Mouse (Mus musculus) embryonic facial prominence, embryonic 13.5 days (tissue): ENCODE measurements around the gene Exoc3l4. TPM values are rescaled to one million over a fixed set of nuclear protein-coding genes. Genes with fewer than 3 reads are reported as not detected.

ENCODE experiments used
- ATAC-seq: fragments of 200-750 bp; cut with Nextera tagmentation; 2 replicates; pipeline ENCODE4 v1.8.0; 2017; ENCODE audit warnings: low read depth; ENCODE audit not compliant: insufficient number of reproducible peaks, insufficient read depth, low FRiP score, low TSS enrichment
- H3K27ac ChIP-seq: fragments of 300-500 bp; sonication (generic); 2 replicates; pipeline ENCODE4 v1.5.1; 2015; ENCODE audit warnings: moderate library complexity, mild to moderate bottlenecking, inconsistent platforms
- H3K27me3 ChIP-seq: fragments of 300-500 bp; sonication (generic); 2 replicates; pipeline ENCODE4 v1.6.1; 2015; ENCODE audit warnings: mild to moderate bottlenecking, inconsistent platforms
- H3K36me3 ChIP-seq: fragments of 300-500 bp; sonication (generic); 2 replicates; pipeline ENCODE4 v1.6.1; 2015; ENCODE audit warnings: mild to moderate bottlenecking, inconsistent platforms
- H3K4me1 ChIP-seq: fragments of 300-500 bp; sonication (generic); 2 replicates; pipeline ENCODE4 v1.6.1; 2015; ENCODE audit warnings: inconsistent platforms
- H3K4me2 ChIP-seq: fragments of 300-500 bp; sonication (generic); 2 replicates; pipeline ENCODE4 v1.6.1; 2015; ENCODE audit warnings: moderate library complexity, mild to moderate bottlenecking, inconsistent platforms
- H3K4me3 ChIP-seq: fragments of 300-500 bp; sonication (generic); 2 replicates; pipeline ENCODE4 v1.5.1; 2015; ENCODE audit warnings: mild to moderate bottlenecking, inconsistent platforms
- H3K9ac ChIP-seq: fragments of 300-500 bp; sonication (generic); 2 replicates; pipeline ENCODE4 v1.6.1; 2015; ENCODE audit warnings: mild to moderate bottlenecking, inconsistent platforms
- H3K9me3 ChIP-seq: fragments of 300-500 bp; sonication (generic); 2 replicates; pipeline ENCODE4 v1.6.1; 2016; ENCODE audit warnings: inconsistent platforms
- WGBS: fragments of 180-500 bp; shearing (Covaris S2); methylation state at CpG from one replicate; pipeline ENCODE4 v1.1.7; 2015; ENCODE audit warnings: mixed read lengths; 5-methylcytosine and 5-hydroxymethylcytosine counted together
- polyA plus RNA-seq: library from polyadenylated mRNA; unstranded; fragments of >200 nt; fragmentation: Nextera tagmentation; extraction: Ambion mirVana; gene quantifications from 2 replicates; pipeline ENCODE4 v1.2.1, GENCODE M21; 2015

Gene Exoc3l4
- polyA plus RNA-seq, 1 experiment from 2014 or later, result 12.7 TPM

GRCm38 (mm10) chr12:111428961-111429911 lies 12.4 kb downstream of the Exoc3l4 start:
- Histone ChIP-seq H3K9me3 (no peaks in the 10 kb centered on the region), H3K4me2 (peak overlapping the region; percentile 70), H3K27me3 (peaks cover 77% of the 10 kb centered on the region), H3K4me3 (peak overlapping the region; percentile 43), H3K27ac (peak overlapping the region; percentile 69), H3K36me3 (no peaks in the 10 kb centered on the region), H3K4me1 (peaks cover 65% of the 10 kb centered on the region), H3K9ac (peak overlapping the region; percentile 64)
- ATAC-seq, result no peak
- under 1% methylated on average over 40 of the region's 40 CpGs for WGBS

GRCm38 (mm10) chr12:111430049-111430867 lies 13.4 kb downstream of the Exoc3l4 start:
- Histone ChIP-seq H3K4me3 (peak overlapping the region; percentile 43), H3K4me1 (peaks cover 65% of the 10 kb centered on the region), H3K4me2 (peak overlapping the region; percentile 70), H3K36me3 (no peaks in the 10 kb centered on the region), H3K27me3 (peaks cover 67% of the 10 kb centered on the region), H3K27ac (peak overlapping the region; percentile 22; the same call in 1 of the 2 replicates), H3K9ac (peak overlapping the region; percentile 64; the same call in 1 of the 2 replicates), H3K9me3 (no peaks in the 10 kb centered on the region)
- no peak for ATAC-seq
- 13% methylated on average over 27 of the region's 27 CpGs for WGBS

- Histone ChIP-seq H3K27me3 (peaks cover 59% of the 10 kb centered on the region), H3K4me1 (peaks cover 57% of the 10 kb centered on the region), H3K4me3 (no peak overlapping the region), H3K9me3 (no peaks in the 10 kb centered on the region), H3K36me3 (no peaks in the 10 kb centered on the region), H3K9ac (no peak overlapping the region), H3K27ac (peak overlapping the region; percentile 22), H3K4me2 (peak overlapping the region; percentile 70; the same call in 1 of the 2 replicates)
- ATAC-seq, result no peak
- WGBS, result 28% methylated on average over 14 of the region's 14 CpGs
These were observed 14.3 kb downstream of the Exoc3l4 start for GRCm38 (mm10) chr12:111430868-111431817.

GRCm38 (mm10) chr12:111432097-111432496 lies 15.3 kb downstream of the Exoc3l4 start:
- H3K4me2 ChIP-seq, result no peak overlapping the region
- peaks cover 60% of the 10 kb centered on the region for H3K4me1 ChIP-seq
- peaks cover 53% of the 10 kb centered on the region for H3K27me3 ChIP-seq
- no peak for ATAC-seq
- H3K36me3 ChIP-seq, result no peaks in the 10 kb centered on the region
- WGBS, result 31% methylated on average over 4 of the region's 4 CpGs
- H3K9ac ChIP-seq, result no peak overlapping the region
- no peak overlapping the region for H3K4me3 ChIP-seq
- no peak overlapping the region for H3K27ac ChIP-seq
- H3K9me3 ChIP-seq, result no peaks in the 10 kb centered on the region

GRCm38 (mm10) chr12:111432751-111433331 lies 16.0 kb downstream of the Exoc3l4 start:
- H3K36me3 ChIP-seq, result no peaks in the 10 kb centered on the region
- WGBS, result 52% methylated on average over 4 of the region's 5 CpGs
- ATAC-seq, result no peak
- H3K9me3 ChIP-seq, result no peaks in the 10 kb centered on the region
- H3K4me1 ChIP-seq, result peaks cover 57% of the 10 kb centered on the region
- no peak overlapping the region for H3K4me3 ChIP-seq
- no peak overlapping the region for H3K9ac ChIP-seq
- H3K27ac ChIP-seq, result no peak overlapping the region
- no peak overlapping the region for H3K4me2 ChIP-seq
- H3K27me3 ChIP-seq, result peaks cover 52% of the 10 kb centered on the region

- 26% methylated on average over 7 of the region's 7 CpGs for WGBS
- Histone ChIP-seq H3K9ac (no peak overlapping the region), H3K9me3 (no peaks in the 10 kb centered on the region), H3K36me3 (no peaks in the 10 kb centered on the region), H3K4me1 (peaks cover 43% of the 10 kb centered on the region), H3K4me2 (no peak overlapping the region), H3K4me3 (no peak overlapping the region), H3K27me3 (peaks cover 48% of the 10 kb centered on the region), H3K27ac (no peak overlapping the region)
- no peak for ATAC-seq
These were observed 17.4 kb downstream of the Exoc3l4 start for GRCm38 (mm10) chr12:111434164-111434744.

GRCm38 (mm10) chr12:111434745-111435327 lies 18.0 kb downstream of the Exoc3l4 start:
- H3K4me1 ChIP-seq, result peaks cover 37% of the 10 kb centered on the region
- no peak overlapping the region for H3K27ac ChIP-seq
- H3K4me2 ChIP-seq, result no peak overlapping the region
- H3K9ac ChIP-seq, result no peak overlapping the region
- 55% methylated on average over 8 of the region's 8 CpGs for WGBS
- no peaks in the 10 kb centered on the region for H3K36me3 ChIP-seq
- no peak overlapping the region for H3K4me3 ChIP-seq
- no peaks in the 10 kb centered on the region for H3K9me3 ChIP-seq
- peaks cover 46% of the 10 kb centered on the region for H3K27me3 ChIP-seq
- no peak for ATAC-seq

GRCm38 (mm10) chr12:111436170-111436569 lies 19.4 kb downstream of the Exoc3l4 start:
- ATAC-seq, result no peak
- no peak overlapping the region for H3K9ac ChIP-seq
- H3K4me1 ChIP-seq, result peaks cover 25% of the 10 kb centered on the region
- H3K9me3 ChIP-seq, result no peaks in the 10 kb centered on the region
- no peak overlapping the region for H3K4me3 ChIP-seq
- no peak overlapping the region for H3K4me2 ChIP-seq
- H3K36me3 ChIP-seq, result no peaks in the 10 kb centered on the region
- H3K27me3 ChIP-seq, result peaks cover 41% of the 10 kb centered on the region
- 81% methylated on average over 3 of the region's 3 CpGs for WGBS
- no peak overlapping the region for H3K27ac ChIP-seq

- H3K4me1 ChIP-seq, result peaks cover 27% of the 10 kb centered on the region
- H3K27ac ChIP-seq, result no peak overlapping the region
- no peaks in the 10 kb centered on the region for H3K36me3 ChIP-seq
- 65% methylated on average over 8 of the region's 8 CpGs for WGBS
- H3K4me3 ChIP-seq, result no peak overlapping the region
- H3K9ac ChIP-seq, result no peak overlapping the region
- no peak overlapping the region for H3K4me2 ChIP-seq
- H3K9me3 ChIP-seq, result no peaks in the 10 kb centered on the region
- H3K27me3 ChIP-seq, result peaks cover 41% of the 10 kb centered on the region
- no peak for ATAC-seq
These were observed 19.8 kb downstream of the Exoc3l4 start for GRCm38 (mm10) chr12:111436640-111437039.

GRCm38 (mm10) chr12:111437222-111437900 lies 20.5 kb downstream of the Exoc3l4 start:
- Histone ChIP-seq H3K27me3 (peaks cover 41% of the 10 kb centered on the region), H3K9ac (no peak overlapping the region), H3K27ac (no peak overlapping the region), H3K4me1 (peaks cover 30% of the 10 kb centered on the region), H3K4me3 (no peak overlapping the region), H3K9me3 (no peaks in the 10 kb centered on the region), H3K4me2 (no peak overlapping the region), H3K36me3 (no peaks in the 10 kb centered on the region)
- no peak for ATAC-seq
- WGBS, result 67% methylated on average over 5 of the region's 5 CpGs
